Mouse (Mus musculus) hindbrain, embryonic 12.5 days (tissue): Measurements from ENCODE around the gene Pla2g1b. TPM values are rescaled to one million over a fixed set of nuclear protein-coding genes. Genes with fewer than 3 reads are reported as not detected.

Experiments
- ATAC-seq: fragments of 200-750 bp; cut with Nextera tagmentation; 2 replicates; pipeline ENCODE4 v1.8.0; 2017; ENCODE audit warnings: moderate TSS enrichment; ENCODE audit not compliant: low FRiP score
- H3K27ac ChIP-seq: fragments of 300-500 bp; sonication (generic); 2 replicates; pipeline ENCODE4 v1.5.1; 2016; ENCODE audit warnings: mild to moderate bottlenecking
- H3K27me3 ChIP-seq: fragments of 300-500 bp; sonication (generic); 2 replicates; pipeline ENCODE4 v1.6.1; 2016; ENCODE audit warnings: mild to moderate bottlenecking
- H3K36me3 ChIP-seq: fragments of 300-500 bp; sonication (generic); 2 replicates; pipeline ENCODE4 v1.6.1; 2016; ENCODE audit warnings: mild to moderate bottlenecking
- H3K4me1 ChIP-seq: fragments of 300-500 bp; sonication (generic); 2 replicates; pipeline ENCODE4 v1.6.1; 2016
- H3K4me2 ChIP-seq: fragments of 300-500 bp; sonication (generic); replicated peaks from 2 replicates; pipeline ENCODE4 v1.6.1; 2016; ENCODE audit warnings: mild to moderate bottlenecking
- H3K4me3 ChIP-seq: fragments of 300-500 bp; sonication (generic); 2 replicates; pipeline ENCODE4 v1.5.1; 2016; ENCODE audit warnings: mild to moderate bottlenecking
- H3K9ac ChIP-seq: fragments of 300-500 bp; sonication (generic); 2 replicates; pipeline ENCODE4 v1.6.1; 2016; ENCODE audit warnings: mild to moderate bottlenecking, moderate library complexity
- H3K9me3 ChIP-seq: fragments of 300-500 bp; sonication (generic); replicated peaks from 2 replicates; pipeline ENCODE4 v1.6.1; 2016; ENCODE audit warnings: mild to moderate bottlenecking
- WGBS: fragments of 180-500 bp; shearing (Covaris S2); methylation state at CpG from one replicate; pipeline ENCODE4 v1.1.7; 2016; 5-methylcytosine and 5-hydroxymethylcytosine counted together
- polyA plus RNA-seq: library from polyadenylated mRNA; unstranded; fragments of >200 nt; fragmentation: Nextera tagmentation; extraction: Ambion mirVana; gene quantifications from 2 replicates; pipeline ENCODE4 v1.2.1, GENCODE M21; 2016

Gene Pla2g1b
- polyA plus RNA-seq = not detected in 2 replicates

DNA sequence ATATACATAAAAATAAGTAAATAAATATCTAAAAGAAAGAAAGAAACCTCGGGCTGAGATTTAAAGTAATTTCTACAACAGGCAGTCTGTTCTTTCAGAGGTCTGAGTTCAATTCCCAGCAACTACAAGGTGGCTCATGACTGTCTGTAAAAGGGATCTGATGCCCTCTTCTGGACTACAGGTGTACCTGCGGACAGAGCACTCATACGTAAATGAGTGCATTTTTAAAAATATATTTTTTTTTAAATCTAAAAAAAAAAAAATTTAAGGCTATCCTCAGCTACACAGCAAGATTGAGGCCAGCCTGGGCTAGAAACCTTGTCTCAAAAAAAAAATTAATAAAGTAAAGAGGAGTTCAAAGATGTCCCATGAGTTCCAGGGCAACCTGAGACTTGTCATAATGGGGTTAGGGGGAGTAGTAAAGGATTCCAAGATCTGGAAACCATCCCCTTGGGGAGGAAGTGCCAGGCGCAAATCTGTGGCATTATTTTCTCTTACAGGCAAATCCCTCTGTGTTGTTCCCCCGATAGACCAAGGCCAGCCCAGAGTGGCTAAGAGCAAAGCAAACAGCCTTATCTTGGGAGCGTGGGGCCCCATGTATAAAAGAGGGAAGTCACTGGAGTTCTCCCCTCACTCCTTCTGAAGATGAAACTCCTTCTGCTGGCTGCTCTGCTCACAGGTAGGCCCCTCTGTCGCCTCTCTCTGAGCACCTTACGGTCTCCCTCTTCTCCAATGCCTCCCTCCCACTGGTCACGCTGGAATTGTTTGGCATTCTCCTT is at the start of gene Pla2g1b:
TSS of gene Pla2g1b (plus strand) at position 621 of the 779 bp plus-strand sequence.
- Histone ChIP-seq H3K4me1 (peaks cover 3% of the 10 kb centered on the region), H3K36me3 (no peaks in the 10 kb centered on the region), H3K27ac (no peak within 1 kb of the TSS), H3K9me3 (no peaks in the 10 kb centered on the region), H3K4me3 (no peak within 1 kb of the TSS), H3K4me2 (no peak within 1 kb of the TSS), H3K9ac (no peak within 1 kb of the TSS), H3K27me3 (peaks cover 3% of the 10 kb centered on the region; the same call in 1 of the 2 replicates)
- ATAC-seq = no peak
- 49% methylated on average over 9 of the region's 9 CpGs for WGBS

GRCm38 (mm10) chr5:115428831-115429358 is 37.2 kb upstream of the Pla2g1b start:
- peak overlapping the region; percentile 80 for H3K4me2 ChIP-seq
- peak; percentile 5; the same call in 1 of the 2 replicates for ATAC-seq
- 1% methylated on average over 20 of the region's 20 CpGs for WGBS

GRCm38 (mm10) chr5:115429359-115430186 is 36.5 kb upstream of the Pla2g1b start, which contains the start of gene Msi1:
Msi1 (plus strand) TSS chr5:115429599.
- Histone ChIP-seq H3K27ac (peak within 1 kb of the TSS; percentile 100), H3K4me3 (peak within 1 kb of the TSS; percentile 100), H3K4me2 (peak within 1 kb of the TSS; percentile 80), H3K4me1 (peaks cover 51% of the 10 kb centered on the region), H3K27me3 (no peaks in the 10 kb centered on the region), H3K36me3 (peaks cover 19% of the 10 kb centered on the region; the same call in 1 of the 2 replicates), H3K9ac (peak within 1 kb of the TSS; percentile 100), H3K9me3 (no peaks in the 10 kb centered on the region)
- ATAC-seq = peak; percentile 60
- WGBS = 1% methylated on average over 47 of the region's 117 CpGs

More at GRCm38 (mm10) chr5:115428831-115429358, 37.2 kb upstream of the Pla2g1b start:
- peaks cover 44% of the 10 kb centered on the region for H3K4me1 ChIP-seq
- peak overlapping the region; percentile 100 for H3K9ac ChIP-seq
- peak overlapping the region; percentile 100 for H3K4me3 ChIP-seq
- no peaks in the 10 kb centered on the region for H3K9me3 ChIP-seq
- peak overlapping the region; percentile 100 for H3K27ac ChIP-seq
- H3K36me3 ChIP-seq = peaks cover 14% of the 10 kb centered on the region; the same call in 1 of the 2 replicates
- no peaks in the 10 kb centered on the region for H3K27me3 ChIP-seq

- peaks cover 59% of the 10 kb centered on the region for H3K4me1 ChIP-seq
- H3K9ac ChIP-seq = peak overlapping the region; percentile 100
- under 1% methylated on average over 57 of the region's 73 CpGs for WGBS
- peaks cover 19% of the 10 kb centered on the region; the same call in 1 of the 2 replicates for H3K36me3 ChIP-seq
- no peaks in the 10 kb centered on the region for H3K9me3 ChIP-seq
- H3K27ac ChIP-seq = peak overlapping the region; percentile 100
- no peaks in the 10 kb centered on the region for H3K27me3 ChIP-seq
- H3K4me2 ChIP-seq = peak overlapping the region; percentile 80
- no peak for ATAC-seq
- H3K4me3 ChIP-seq = peak overlapping the region; percentile 100
Measured at GRCm38 (mm10) chr5:115430187-115430960, 35.7 kb upstream of the Pla2g1b start.

GRCm38 (mm10) chr5:115431061-115431897 is 34.8 kb upstream of the Pla2g1b start:
- under 1% methylated on average over 14 of the region's 14 CpGs for WGBS
- Histone ChIP-seq H3K4me3 (peak overlapping the region; percentile 100), H3K27me3 (no peaks in the 10 kb centered on the region), H3K9ac (peak overlapping the region; percentile 100), H3K4me2 (peak overlapping the region; percentile 80), H3K36me3 (peaks cover 22% of the 10 kb centered on the region; the same call in 1 of the 2 replicates), H3K9me3 (no peaks in the 10 kb centered on the region), H3K4me1 (peaks cover 68% of the 10 kb centered on the region), H3K27ac (peak overlapping the region; percentile 100)
- 0 out of 2 replicates have a peak, but pooled peaks have one; percentile 8 for ATAC-seq

- Histone ChIP-seq H3K9me3 (no peaks in the 10 kb centered on the region), H3K36me3 (peaks cover 22% of the 10 kb centered on the region; the same call in 1 of the 2 replicates), H3K4me2 (peak overlapping the region; percentile 80), H3K4me1 (peaks cover 73% of the 10 kb centered on the region), H3K27ac (peak overlapping the region; percentile 100), H3K4me3 (peak overlapping the region; percentile 100), H3K27me3 (no peaks in the 10 kb centered on the region), H3K9ac (peak overlapping the region; percentile 100)
- ATAC-seq = no peak
- WGBS = 14% methylated on average over 7 of the region's 7 CpGs
Measured at GRCm38 (mm10) chr5:115431898-115432259, 34.2 kb upstream of the Pla2g1b start.

- H3K4me3 ChIP-seq = peak overlapping the region; percentile 100
- H3K27ac ChIP-seq = peak overlapping the region; percentile 100
- no peaks in the 10 kb centered on the region for H3K9me3 ChIP-seq
- peak overlapping the region; percentile 80 for H3K4me2 ChIP-seq
- peaks cover 22% of the 10 kb centered on the region; the same call in 1 of the 2 replicates for H3K36me3 ChIP-seq
- no peak for ATAC-seq
- WGBS = 48% methylated on average over 11 of the region's 11 CpGs
- peak overlapping the region; percentile 100 for H3K9ac ChIP-seq
- H3K27me3 ChIP-seq = no peaks in the 10 kb centered on the region
- H3K4me1 ChIP-seq = peaks cover 76% of the 10 kb centered on the region
Measured at GRCm38 (mm10) chr5:115432395-115432794, 33.7 kb upstream of the Pla2g1b start.

GRCm38 (mm10) chr5:115433191-115433590 is 32.9 kb upstream of the Pla2g1b start:
- no peaks in the 10 kb centered on the region for H3K27me3 ChIP-seq
- H3K4me1 ChIP-seq = peaks cover 77% of the 10 kb centered on the region
- peak overlapping the region; percentile 100 for H3K4me3 ChIP-seq
- no peak for ATAC-seq
- H3K4me2 ChIP-seq = peak overlapping the region; percentile 80
- no peaks in the 10 kb centered on the region for H3K9me3 ChIP-seq
- peaks cover 23% of the 10 kb centered on the region for H3K36me3 ChIP-seq
- peak overlapping the region; percentile 100 for H3K27ac ChIP-seq
- 70% methylated on average over 8 of the region's 8 CpGs for WGBS
- peak overlapping the region; percentile 100 for H3K9ac ChIP-seq

DNA sequence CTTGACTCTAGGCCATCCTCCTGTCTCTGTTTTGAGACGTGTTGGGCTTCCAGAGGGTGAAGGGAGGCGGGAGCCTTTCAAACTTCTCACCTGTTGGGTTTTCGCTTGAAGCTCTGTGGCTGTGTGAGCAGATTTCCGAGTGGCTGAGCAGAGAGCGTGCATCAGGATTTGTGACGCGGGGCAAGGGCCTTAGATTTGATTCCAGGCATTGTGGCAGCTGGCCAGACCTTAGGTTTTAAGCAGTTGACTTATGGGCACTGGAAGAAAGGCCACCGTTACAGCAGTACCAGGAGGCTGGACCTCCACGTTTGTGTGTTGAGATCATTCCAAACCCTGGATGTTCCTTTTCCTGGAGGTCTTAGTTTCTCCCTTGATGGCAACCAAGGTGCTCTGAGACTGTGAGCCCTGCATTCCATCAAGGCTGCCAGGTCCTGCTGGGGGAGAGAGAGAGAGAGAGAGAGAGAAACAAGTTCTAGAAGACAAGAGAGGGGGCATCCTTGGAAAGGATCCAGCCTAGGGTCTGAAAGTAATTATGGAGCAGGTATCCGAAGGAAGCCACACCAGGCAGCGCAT is 31.7 kb upstream of the Pla2g1b start:
- H3K4me2 ChIP-seq = peak overlapping the region; percentile 80
- peaks cover 80% of the 10 kb centered on the region for H3K4me1 ChIP-seq
- H3K27me3 ChIP-seq = no peaks in the 10 kb centered on the region
- H3K27ac ChIP-seq = peak overlapping the region; percentile 100
- ATAC-seq = no peak
- H3K36me3 ChIP-seq = peaks cover 35% of the 10 kb centered on the region
- peak overlapping the region; percentile 100 for H3K9ac ChIP-seq
- no peaks in the 10 kb centered on the region for H3K9me3 ChIP-seq
- 22% methylated on average over 11 of the region's 11 CpGs for WGBS
- H3K4me3 ChIP-seq = peak overlapping the region; percentile 100

GRCm38 (mm10) chr5:115434853-115435754 is 31.0 kb upstream of the Pla2g1b start:
- ATAC-seq = no peak
- Histone ChIP-seq H3K4me1 (peaks cover 87% of the 10 kb centered on the region), H3K4me3 (peak overlapping the region; percentile 100), H3K9me3 (no peaks in the 10 kb centered on the region), H3K27ac (peak overlapping the region; percentile 100), H3K36me3 (peaks cover 43% of the 10 kb centered on the region), H3K9ac (peak overlapping the region; percentile 100), H3K27me3 (no peaks in the 10 kb centered on the region), H3K4me2 (peak overlapping the region; percentile 80)
- 17% methylated on average over 15 of the region's 15 CpGs for WGBS
